Mouse (Mus musculus) stomach, embryonic 14.5 days (tissue): ENCODE data around the gene Ppy. TPM values are rescaled to one million over a fixed set of nuclear protein-coding genes. Genes with fewer than 3 reads are reported as not detected.

Experiments
- ATAC-seq: fragments of 200-750 bp; cut with Nextera tagmentation; 2 replicates; pipeline ENCODE4 v1.8.0; 2017; ENCODE audit warnings: low read depth, moderate TSS enrichment; ENCODE audit not compliant: insufficient number of reproducible peaks, insufficient read depth, low FRiP score
- H3K27ac ChIP-seq: fragments of 300-500 bp; sonication (generic); 2 replicates; pipeline ENCODE4 v1.5.1; 2014; ENCODE audit warnings: mild to moderate bottlenecking, low read length, moderate library complexity, mixed read lengths
- H3K27me3 ChIP-seq: fragments of 300-500 bp; sonication (generic); 2 replicates; pipeline ENCODE4 v1.6.1; 2014; ENCODE audit warnings: low read length, control low read depth, mixed read lengths; ENCODE audit not compliant: control insufficient read depth, insufficient read depth
- H3K36me3 ChIP-seq: fragments of 300-500 bp; sonication (generic); 2 replicates; pipeline ENCODE4 v1.6.1; 2014; ENCODE audit warnings: mild to moderate bottlenecking, control low read depth, low read length, moderate library complexity, mixed read lengths; ENCODE audit not compliant: control insufficient read depth, insufficient read depth
- H3K4me1 ChIP-seq: fragments of 300-500 bp; sonication (generic); 2 replicates; pipeline ENCODE4 v1.6.1; 2014; ENCODE audit warnings: low read length, control low read depth, mixed read lengths; ENCODE audit not compliant: control insufficient read depth, insufficient read depth
- H3K4me2 ChIP-seq: fragments of 300-500 bp; sonication (generic); replicated peaks from 2 replicates; pipeline ENCODE4 v1.6.1; 2014; ENCODE audit warnings: low read depth, low read length, control low read depth
- H3K4me3 ChIP-seq: fragments of 300-500 bp; sonication (generic); 2 replicates; pipeline ENCODE4 v1.5.1; 2014; ENCODE audit warnings: low read depth, low read length, control low read depth
- H3K9ac ChIP-seq: fragments of 300-500 bp; sonication (generic); replicated peaks from 2 replicates; pipeline ENCODE4 v1.6.1; 2014; ENCODE audit warnings: low read depth, mild to moderate bottlenecking, control low read depth, low read length, moderate library complexity, mixed read lengths
- H3K9me3 ChIP-seq: fragments of 300-500 bp; sonication (generic); 2 replicates; pipeline ENCODE4 v1.6.1; 2016; ENCODE audit warnings: low read depth, low read length, control low read depth; ENCODE audit not compliant: control insufficient read depth
- WGBS: fragments of 180-500 bp; shearing (Covaris S2); extraction: QIAGEN DNeasy Blood & Tissue Kit; methylation state at CpG from one replicate; pipeline ENCODE4 v1.1.7; 2014; 5-methylcytosine and 5-hydroxymethylcytosine counted together
- polyA plus RNA-seq: library from polyadenylated mRNA; unstranded; fragments of >200 nt; fragmentation: Nextera tagmentation; extraction: Ambion mirVana; gene quantifications from 2 replicates; pipeline ENCODE4 v1.2.1, GENCODE M21; 2014

Gene Ppy
- not detected in 2 replicates for polyA plus RNA-seq

GRCm38 (mm10) chr11:102101219-102101618 lies at the start of gene Ppy:
Gene Ppy, minus strand, starts transcription at chr11:102101319.
- Histone ChIP-seq H3K9ac (no peak within 1 kb of the TSS), H3K36me3 (no peaks in the 10 kb centered on the region), H3K27ac (no peak within 1 kb of the TSS), H3K4me3 (no peak within 1 kb of the TSS), H3K9me3 (no peaks in the 10 kb centered on the region), H3K4me1 (peaks cover 7% of the 10 kb centered on the region; the same call in 1 of the 2 replicates), H3K27me3 (peaks cover 8% of the 10 kb centered on the region; the same call in 1 of the 2 replicates), H3K4me2 (no peak within 1 kb of the TSS)
- no peak for ATAC-seq
- 83% methylated on average over 4 of the region's 4 CpGs for WGBS

GRCm38 (mm10) chr11:102147213-102147989 lies 46.3 kb upstream of the Ppy start:
- H3K4me2 ChIP-seq, result no peak overlapping the region; the same call in 1 of the 2 replicates

GRCm38 (mm10) chr11:102146531-102146930 lies 45.4 kb upstream of the Ppy start:
- WGBS, result 7% methylated on average over 17 of the region's 17 CpGs
- ATAC-seq, result no peak
- H3K4me2 ChIP-seq, result no peak overlapping the region

More at GRCm38 (mm10) chr11:102147213-102147989, 46.3 kb upstream of the Ppy start:
- Histone ChIP-seq H3K36me3 (no peaks in the 10 kb centered on the region; the same call in 1 of the 2 replicates), H3K4me1 (peaks cover 14% of the 10 kb centered on the region; the same call in 1 of the 2 replicates), H3K27me3 (peaks cover 42% of the 10 kb centered on the region), H3K9me3 (no peaks in the 10 kb centered on the region), H3K4me3 (no peak overlapping the region), H3K9ac (no peak overlapping the region), H3K27ac (no peak overlapping the region)
- ATAC-seq, result no peak
- WGBS, result 12% methylated on average over 34 of the region's 34 CpGs

GRCm38 (mm10) chr11:102146005-102146404 lies 44.9 kb upstream of the Ppy start:
- 8% methylated on average over 16 of the region's 16 CpGs for WGBS
- H3K4me2 ChIP-seq, result 0 out of 2 replicates have a peak overlapping the region, but pooled peaks have one; percentile 38
- peak overlapping the region; percentile 28 for H3K4me3 ChIP-seq
- no peaks in the 10 kb centered on the region for H3K9me3 ChIP-seq
- H3K27ac ChIP-seq, result no peak overlapping the region
- H3K4me1 ChIP-seq, result peaks cover 14% of the 10 kb centered on the region; the same call in 1 of the 2 replicates
- H3K27me3 ChIP-seq, result peaks cover 42% of the 10 kb centered on the region
- no peak for ATAC-seq
- no peaks in the 10 kb centered on the region for H3K36me3 ChIP-seq
- H3K9ac ChIP-seq, result no peak overlapping the region

More at GRCm38 (mm10) chr11:102146531-102146930, 45.4 kb upstream of the Ppy start:
- Histone ChIP-seq H3K27me3 (peaks cover 42% of the 10 kb centered on the region), H3K4me1 (peaks cover 14% of the 10 kb centered on the region; the same call in 1 of the 2 replicates), H3K27ac (no peak overlapping the region), H3K36me3 (no peaks in the 10 kb centered on the region), H3K4me3 (peak overlapping the region; percentile 28; the same call in 1 of the 2 replicates), H3K9ac (no peak overlapping the region), H3K9me3 (no peaks in the 10 kb centered on the region)

- WGBS, result 3% methylated on average over 41 of the region's 50 CpGs
- Histone ChIP-seq H3K4me1 (peaks cover 14% of the 10 kb centered on the region; the same call in 1 of the 2 replicates), H3K4me2 (peak within 1 kb of the TSS; percentile 38), H3K9me3 (no peaks in the 10 kb centered on the region), H3K27me3 (peaks cover 42% of the 10 kb centered on the region), H3K4me3 (peak within 1 kb of the TSS; percentile 28), H3K9ac (no peak within 1 kb of the TSS), H3K36me3 (no peaks in the 10 kb centered on the region), H3K27ac (no peak within 1 kb of the TSS)
- ATAC-seq, result no peak
These were observed 44.4 kb upstream of the Ppy start, which contains the start of gene Nags for GRCm38 (mm10) chr11:102145471-102146001. Gene Nags, plus strand, starts transcription at chr11:102145513.

GRCm38 (mm10) chr11:102144957-102145470 lies 43.9 kb upstream of the Ppy start:
- no peak overlapping the region for H3K9ac ChIP-seq
- H3K27ac ChIP-seq, result no peak overlapping the region
- no peak; the same call in 1 of the 2 replicates for ATAC-seq
- H3K36me3 ChIP-seq, result no peaks in the 10 kb centered on the region
- H3K9me3 ChIP-seq, result no peaks in the 10 kb centered on the region
- peaks cover 14% of the 10 kb centered on the region; the same call in 1 of the 2 replicates for H3K4me1 ChIP-seq
- 23% methylated on average over 13 of the region's 13 CpGs for WGBS
- H3K4me3 ChIP-seq, result peak overlapping the region; percentile 28
- peak overlapping the region; percentile 38 for H3K4me2 ChIP-seq
- peaks cover 42% of the 10 kb centered on the region for H3K27me3 ChIP-seq

- Histone ChIP-seq H3K27ac (no peak overlapping the region), H3K27me3 (peaks cover 28% of the 10 kb centered on the region), H3K36me3 (no peaks in the 10 kb centered on the region), H3K9me3 (no peaks in the 10 kb centered on the region), H3K4me2 (no peak overlapping the region), H3K9ac (no peak overlapping the region), H3K4me1 (peaks cover 14% of the 10 kb centered on the region; the same call in 1 of the 2 replicates), H3K4me3 (no peak overlapping the region)
- ATAC-seq, result no peak
- 53% methylated on average over 7 of the region's 7 CpGs for WGBS
These were observed 41.2 kb upstream of the Ppy start for GRCm38 (mm10) chr11:102142355-102142754.

- 3% methylated on average over 5 of the region's 5 CpGs for WGBS
- ATAC-seq, result no peak
- Histone ChIP-seq H3K27ac (no peak overlapping the region), H3K4me2 (no peak overlapping the region), H3K36me3 (no peaks in the 10 kb centered on the region), H3K4me3 (no peak overlapping the region), H3K9ac (no peak overlapping the region), H3K9me3 (no peaks in the 10 kb centered on the region), H3K4me1 (peaks cover 6% of the 10 kb centered on the region; the same call in 1 of the 2 replicates), H3K27me3 (peaks cover 9% of the 10 kb centered on the region)
These were observed 39.4 kb upstream of the Ppy start for GRCm38 (mm10) chr11:102140508-102140907.
